Mouse (Mus musculus): ENCODE measurements around the gene Kcnq2.

DNA sequence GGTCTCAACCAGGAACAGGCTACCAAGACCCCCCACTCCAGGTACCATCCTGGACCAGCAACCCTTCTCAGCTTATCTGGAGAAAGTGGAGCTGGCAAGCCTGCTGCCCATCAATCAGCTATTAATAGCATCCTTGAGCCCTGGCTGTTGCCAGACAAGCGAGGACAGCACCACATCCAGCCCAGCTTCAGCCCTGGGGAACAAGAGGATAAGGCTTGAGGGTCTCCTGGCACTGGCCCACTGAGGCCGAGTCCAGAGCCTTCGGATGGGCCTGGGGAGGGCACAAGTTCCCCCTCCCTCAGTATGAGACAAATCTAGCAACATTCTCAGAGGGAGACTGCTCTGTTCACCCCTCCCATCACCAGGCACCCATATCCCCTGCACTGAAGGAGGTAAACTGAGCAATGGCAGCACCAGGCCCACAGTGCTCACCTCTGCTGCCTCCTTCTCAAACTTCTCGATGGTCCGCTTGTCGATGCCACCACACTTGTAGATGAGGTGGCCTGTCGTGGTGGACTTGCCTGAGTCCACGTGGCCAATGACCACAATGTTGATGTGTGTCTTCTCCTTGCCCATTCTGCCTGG, 19.8 kb upstream of the Kcnq2 start:
- TF ChIP-seq USF1 (IDR thresholded peaks at IDR 0.05; ENCODE audit: low read depth) (no peak), MAX (IDR thresholded peaks at IDR 0.05; ENCODE audit: low read depth) (no peak), MYOG (IDR thresholded peaks at IDR 0.05; ENCODE audit: control insufficient read depth in 1 of 3, insufficient read depth in 1 of 3, insufficient read length in 2 of 3, low read depth in 2 of 3) (no peak), POLR2A (IDR thresholded peaks at IDR 0.05; ENCODE audit: insufficient read length, low read depth) (no peak), TCF12 (IDR thresholded peaks at IDR 0.05; ENCODE audit: insufficient read depth, poor library complexity, severe bottlenecking) (no peak), MYOD1 (IDR thresholded peaks at IDR 0.05; ENCODE audit: control insufficient read depth in 1 of 3, insufficient read length in 2 of 3, low read depth in 2 of 3) (no peak)
